Mouse (Mus musculus): ENCODE results near the gene Loxl4. TPM values are rescaled to one million over a fixed set of nuclear protein-coding genes. Genes with fewer than 3 reads are reported as not detected.

Loxl4 gene
- polyA plus RNA-seq, 1 experiment from 2014 or later, result 2.9 TPM

GRCm38 (mm10) chr19:42602576-42602975, 10.0 kb downstream of the Loxl4 start:
- Histone ChIP-seq H3K36me3 (peaks cover 6% of the 10 kb centered on the region; the same call in 1 of the 2 replicates), H3K9me3 (no peaks in the 10 kb centered on the region), H3K4me3 (no peak overlapping the region), H3K4me2 (no peak overlapping the region), H3K27ac (no peak overlapping the region), H3K4me1 (peaks cover 8% of the 10 kb centered on the region; the same call in 1 of the 2 replicates), H3K9ac (no peak overlapping the region), H3K27me3 (no peaks in the 10 kb centered on the region)
- WGBS, result 72% methylated on average over 8 of the region's 8 CpGs
- ATAC-seq (ENCODE audit: insufficient number of reproducible peaks, insufficient read depth, low FRiP score, low TSS enrichment, low read depth), result no peak

- no peak overlapping the region for H3K4me3 ChIP-seq
- no peaks in the 10 kb centered on the region for H3K9me3 ChIP-seq
- peaks cover 6% of the 10 kb centered on the region; the same call in 1 of the 2 replicates for H3K36me3 ChIP-seq
- peaks cover 8% of the 10 kb centered on the region; the same call in 1 of the 2 replicates for H3K4me1 ChIP-seq
- H3K4me2 ChIP-seq, result no peak overlapping the region
- H3K27ac ChIP-seq, result no peak overlapping the region
- H3K27me3 ChIP-seq, result no peaks in the 10 kb centered on the region
- 64% methylated on average over 8 of the region's 8 CpGs for WGBS
- no peak for ATAC-seq (ENCODE audit: insufficient number of reproducible peaks, insufficient read depth, low FRiP score, low TSS enrichment, low read depth)
- no peak overlapping the region for H3K9ac ChIP-seq
Observed at GRCm38 (mm10) chr19:42602041-42602440, 10.6 kb downstream of the Loxl4 start.

- no peak overlapping the region for H3K4me2 ChIP-seq
- H3K36me3 ChIP-seq, result peaks cover 6% of the 10 kb centered on the region; the same call in 1 of the 2 replicates
- H3K4me3 ChIP-seq, result no peak overlapping the region
- H3K27me3 ChIP-seq, result no peaks in the 10 kb centered on the region
- H3K9ac ChIP-seq, result no peak overlapping the region
- no peaks in the 10 kb centered on the region for H3K9me3 ChIP-seq
- 63% methylated on average over 2 of the region's 2 CpGs for WGBS
- peaks cover 8% of the 10 kb centered on the region; the same call in 1 of the 2 replicates for H3K4me1 ChIP-seq
- ATAC-seq (ENCODE audit: insufficient number of reproducible peaks, insufficient read depth, low FRiP score, low TSS enrichment, low read depth), result no peak
- no peak overlapping the region for H3K27ac ChIP-seq
Observed at GRCm38 (mm10) chr19:42601445-42601844, 11.2 kb downstream of the Loxl4 start.

- Histone ChIP-seq H3K27ac (no peak overlapping the region), H3K27me3 (no peaks in the 10 kb centered on the region), H3K36me3 (peaks cover 6% of the 10 kb centered on the region; the same call in 1 of the 2 replicates), H3K4me3 (no peak overlapping the region), H3K4me2 (no peak overlapping the region), H3K9me3 (no peaks in the 10 kb centered on the region), H3K4me1 (peaks cover 8% of the 10 kb centered on the region; the same call in 1 of the 2 replicates), H3K9ac (no peak overlapping the region)
- no peak for ATAC-seq (ENCODE audit: insufficient number of reproducible peaks, insufficient read depth, low FRiP score, low TSS enrichment, low read depth)
- WGBS, result 59% methylated on average over 3 of the region's 3 CpGs
Observed at GRCm38 (mm10) chr19:42600591-42600990, 12.0 kb downstream of the Loxl4 start.

GRCm38 (mm10) chr19:42599891-42600290, 12.7 kb downstream of the Loxl4 start:
- 85% methylated on average over 17 of the region's 17 CpGs for WGBS
- Histone ChIP-seq H3K36me3 (peaks cover 13% of the 10 kb centered on the region), H3K9ac (no peak overlapping the region), H3K27me3 (no peaks in the 10 kb centered on the region), H3K27ac (no peak overlapping the region), H3K4me3 (no peak overlapping the region), H3K4me2 (no peak overlapping the region), H3K9me3 (no peaks in the 10 kb centered on the region), H3K4me1 (peaks cover 8% of the 10 kb centered on the region; the same call in 1 of the 2 replicates)
- no peak for ATAC-seq (ENCODE audit: insufficient number of reproducible peaks, insufficient read depth, low FRiP score, low TSS enrichment, low read depth)

GRCm38 (mm10) chr19:42597896-42598295, 14.7 kb downstream of the Loxl4 start:
- ATAC-seq (ENCODE audit: insufficient number of reproducible peaks, insufficient read depth, low FRiP score, low TSS enrichment, low read depth), result no peak
- Histone ChIP-seq H3K4me2 (no peak overlapping the region), H3K4me3 (no peak overlapping the region), H3K27me3 (no peaks in the 10 kb centered on the region), H3K9me3 (no peaks in the 10 kb centered on the region), H3K36me3 (peaks cover 27% of the 10 kb centered on the region), H3K9ac (no peak overlapping the region), H3K4me1 (peaks cover 8% of the 10 kb centered on the region; the same call in 1 of the 2 replicates), H3K27ac (no peak overlapping the region)
- whole genome bisulfite sequencing, result 87% methylated on average over 6 of the region's 6 CpGs

GRCm38 (mm10) chr19:42597286-42597685, 15.3 kb downstream of the Loxl4 start:
- H3K9me3 ChIP-seq, result no peaks in the 10 kb centered on the region
- H3K4me1 ChIP-seq, result peaks cover 8% of the 10 kb centered on the region; the same call in 1 of the 2 replicates
- no peak overlapping the region for H3K9ac ChIP-seq
- no peak overlapping the region for H3K27ac ChIP-seq
- H3K27me3 ChIP-seq, result no peaks in the 10 kb centered on the region
- H3K4me2 ChIP-seq, result no peak overlapping the region
- H3K36me3 ChIP-seq, result peaks cover 30% of the 10 kb centered on the region
- no peak overlapping the region for H3K4me3 ChIP-seq
- ATAC-seq (ENCODE audit: insufficient number of reproducible peaks, insufficient read depth, low FRiP score, low TSS enrichment, low read depth), result no peak
- WGBS, result 90% methylated on average over 12 of the region's 12 CpGs

- no peaks in the 10 kb centered on the region for H3K9me3 ChIP-seq
- H3K4me1 ChIP-seq, result peaks cover 8% of the 10 kb centered on the region; the same call in 1 of the 2 replicates
- no peak overlapping the region for H3K27ac ChIP-seq
- no peak for ATAC-seq (ENCODE audit: insufficient number of reproducible peaks, insufficient read depth, low FRiP score, low TSS enrichment, low read depth)
- no peak overlapping the region for H3K4me2 ChIP-seq
- no peak overlapping the region for H3K9ac ChIP-seq
- peaks cover 46% of the 10 kb centered on the region for H3K36me3 ChIP-seq
- WGBS, result 92% methylated on average over 6 of the region's 6 CpGs
- H3K27me3 ChIP-seq, result no peaks in the 10 kb centered on the region
- H3K4me3 ChIP-seq, result no peak overlapping the region
Observed at GRCm38 (mm10) chr19:42595066-42595465, 17.5 kb downstream of the Loxl4 start.

- no peak overlapping the region for H3K9ac ChIP-seq
- WGBS, result 84% methylated on average over 6 of the region's 6 CpGs
- H3K36me3 ChIP-seq, result peaks cover 46% of the 10 kb centered on the region
- no peak overlapping the region for H3K27ac ChIP-seq
- no peaks in the 10 kb centered on the region for H3K27me3 ChIP-seq
- H3K9me3 ChIP-seq, result no peaks in the 10 kb centered on the region
- H3K4me1 ChIP-seq, result 0 out of 2 replicates have a peak, but pooled peaks cover 3% of the 10 kb centered on the region
- no peak overlapping the region for H3K4me3 ChIP-seq
- ATAC-seq (ENCODE audit: insufficient number of reproducible peaks, insufficient read depth, low FRiP score, low TSS enrichment, low read depth), result no peak
- H3K4me2 ChIP-seq, result no peak overlapping the region
Observed at GRCm38 (mm10) chr19:42593456-42593855, 19.2 kb downstream of the Loxl4 start.

- no peak overlapping the region for H3K4me2 ChIP-seq
- no peaks in the 10 kb centered on the region for H3K27me3 ChIP-seq
- H3K9ac ChIP-seq, result no peak overlapping the region
- H3K27ac ChIP-seq, result no peak overlapping the region; the same call in 1 of the 2 replicates
- H3K9me3 ChIP-seq, result no peaks in the 10 kb centered on the region
- 87% methylated on average over 14 of the region's 14 CpGs for WGBS
- no peak overlapping the region for H3K4me3 ChIP-seq
- no peak for ATAC-seq (ENCODE audit: insufficient number of reproducible peaks, insufficient read depth, low FRiP score, low TSS enrichment, low read depth)
- H3K4me1 ChIP-seq, result 0 out of 2 replicates have a peak, but pooled peaks cover 3% of the 10 kb centered on the region
- peaks cover 44% of the 10 kb centered on the region for H3K36me3 ChIP-seq
Observed at GRCm38 (mm10) chr19:42591534-42591933, 21.1 kb downstream of the Loxl4 start.

GRCm38 (mm10) chr19:42589246-42589645, 23.4 kb downstream of the Loxl4 start:
- Histone ChIP-seq H3K4me3 (no peak overlapping the region), H3K36me3 (peaks cover 43% of the 10 kb centered on the region), H3K4me1 (peaks cover 3% of the 10 kb centered on the region; the same call in 1 of the 2 replicates), H3K27ac (no peak overlapping the region), H3K27me3 (no peaks in the 10 kb centered on the region), H3K9ac (no peak overlapping the region), H3K4me2 (no peak overlapping the region), H3K9me3 (no peaks in the 10 kb centered on the region)
- no peak for ATAC-seq (ENCODE audit: insufficient number of reproducible peaks, insufficient read depth, low FRiP score, low TSS enrichment, low read depth)
- 55% methylated on average over 1 of the region's 1 CpGs for WGBS

GRCm38 (mm10) chr19:42587704-42588103, 24.9 kb downstream of the Loxl4 start:
- no peak overlapping the region for H3K4me2 ChIP-seq
- no peaks in the 10 kb centered on the region for H3K9me3 ChIP-seq
- H3K4me1 ChIP-seq, result peaks cover 3% of the 10 kb centered on the region; the same call in 1 of the 2 replicates
- no peak for ATAC-seq (ENCODE audit: insufficient number of reproducible peaks, insufficient read depth, low FRiP score, low TSS enrichment, low read depth)
- no peak overlapping the region for H3K9ac ChIP-seq
- no peak overlapping the region for H3K27ac ChIP-seq
- H3K4me3 ChIP-seq, result no peak overlapping the region
- peaks cover 47% of the 10 kb centered on the region for H3K36me3 ChIP-seq
- H3K27me3 ChIP-seq, result no peaks in the 10 kb centered on the region
- WGBS, result 66% methylated on average over 2 of the region's 2 CpGs

Measured in embryonic facial prominence, embryonic 13.5 days (tissue).